Mouse (Mus musculus) heart, adult 2 months (tissue): ENCODE measurements around the gene Zfp386.
"Not testable (repeated sequence)": the region's sequence is repeated elsewhere in the genome, so short reads cannot be mapped to it uniquely, and the experiment has no call there.

Experiments
- CTCF ChIP-seq: fragments of 200-600 bp; IDR thresholded peaks from 2 replicates; pipeline ENCODE4 v1.8.1; 2022; ENCODE audit warnings: antibody characterized with exemption, mild to moderate bottlenecking, moderate library complexity
- POLR2A ChIP-seq: fragments of 200-500 bp; IDR thresholded peaks from 2 replicates; pipeline ENCODE4 v1.6.1; 2011; ENCODE audit warnings: mild to moderate bottlenecking, low read depth, low read length, control low read depth; ENCODE audit not compliant: insufficient read depth

DNA sequence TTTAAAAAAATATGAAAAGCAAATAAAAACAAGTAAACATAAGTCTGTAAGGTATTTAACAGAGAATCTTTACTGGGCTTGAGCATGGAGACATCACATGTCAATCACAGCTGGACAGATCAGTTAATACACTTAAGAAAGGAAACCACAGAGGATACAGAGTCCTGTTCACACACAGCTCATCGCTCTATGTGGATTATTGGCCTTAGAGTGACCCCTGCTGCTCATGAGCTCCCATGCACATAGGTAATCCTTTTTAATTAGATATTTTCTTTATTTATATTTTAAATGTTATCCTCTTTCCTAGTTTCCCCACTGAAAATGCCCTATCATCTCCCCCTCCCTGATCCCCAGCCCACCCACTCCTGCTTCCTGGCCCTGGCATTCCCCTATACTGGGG lies 44.6 kb upstream of the Zfp386 start:
- TF ChIP-seq POLR2A, CTCF: not testable (repeated sequence)
